Mouse (Mus musculus) adrenal gland, postnatal 25 days (tissue): ENCODE data around the gene Prpf4. TPM values are rescaled to one million over a fixed set of nuclear protein-coding genes. Genes with fewer than 3 reads are reported as not detected.

ENCODE experiments used
- DNase-seq: peaks from one replicate; pipeline ENCODE4 v3.0.0; 2021; ENCODE audit warnings: mixed read lengths
- total RNA-seq: library from RNA; stranded (reverse); gene quantifications from 2 replicates; pipeline ENCODE4 v1.2.3, GENCODE M21; 2021

Gene Prpf4
- total RNA-seq, 1 experiment from 2014 or later: 28.4 TPM

GRCm38 (mm10) chr4:62389592-62390512, 18.7 kb upstream of the Prpf4 start:
- DNase-seq: no peak

GRCm38 (mm10) chr4:62391892-62392291, 16.7 kb upstream of the Prpf4 start:
- DNase-seq: no peak

GRCm38 (mm10) chr4:62393459-62393858, 15.1 kb upstream of the Prpf4 start:
- DNase-seq: no peak

GRCm38 (mm10) chr4:62395806-62396205, 12.8 kb upstream of the Prpf4 start:
- no peak for DNase-seq

GRCm38 (mm10) chr4:62397616-62398365, 10.8 kb upstream of the Prpf4 start:
- DNase-seq: no peak

- peak; percentile 8 for DNase-seq
These were observed 9.6 kb upstream of the Prpf4 start for GRCm38 (mm10) chr4:62398956-62399355.

- DNase-seq: no peak
These were observed 2.5 kb upstream of the Prpf4 start for GRCm38 (mm10) chr4:62406133-62406532.

- peak; percentile 53 for DNase-seq
These were observed 641 bp upstream of the Prpf4 start for GRCm38 (mm10) chr4:62407730-62408582.

- DNase-seq: no peak
These were observed 1.0 kb downstream of the Prpf4 start for GRCm38 (mm10) chr4:62409615-62410014.

- no peak for DNase-seq
These were observed 1.7 kb downstream of the Prpf4 start for GRCm38 (mm10) chr4:62410325-62410724.

- DNase-seq: peak; percentile 47
These were observed 3.0 kb downstream of the Prpf4 start for GRCm38 (mm10) chr4:62411606-62412005.

- DNase-seq: no peak
These were observed 9.9 kb downstream of the Prpf4 start for GRCm38 (mm10) chr4:62418448-62418847.

- DNase-seq: no peak
These were observed 10.5 kb downstream of the Prpf4 start for GRCm38 (mm10) chr4:62419091-62419490.

GRCm38 (mm10) chr4:62425891-62426290, 17.3 kb downstream of the Prpf4 start:
- DNase-seq: no peak

- DNase-seq: no peak
These were observed 19.6 kb downstream of the Prpf4 start for GRCm38 (mm10) chr4:62427978-62428758.

- no peak for DNase-seq
These were observed 21.0 kb downstream of the Prpf4 start for GRCm38 (mm10) chr4:62429616-62430015.

GRCm38 (mm10) chr4:62430678-62431077, 22.1 kb downstream of the Prpf4 start:
- DNase-seq: no peak

- no peak for DNase-seq
These were observed 22.9 kb downstream of the Prpf4 start for GRCm38 (mm10) chr4:62431522-62431921.

- DNase-seq: no peak
These were observed 25.6 kb downstream of the Prpf4 start for GRCm38 (mm10) chr4:62433939-62434870.

- no peak for DNase-seq
These were observed 26.5 kb downstream of the Prpf4 start, which contains the start of gene Rnf183 for GRCm38 (mm10) chr4:62435081-62435480. Gene Rnf183, minus strand, starts transcription at chr4:62435252.
